Mouse (Mus musculus) bone marrow macrophage, adult 2 months (primary cell): Measurements from ENCODE around the gene Snrpf.

Experiments used
- CTCF ChIP-seq: IDR thresholded peaks from 2 replicates; pipeline ENCODE4 v1.5.1; 2012; ENCODE audit warnings: low read depth, mild to moderate bottlenecking, low read length, moderate library complexity
- POLR2A ChIP-seq: IDR thresholded peaks from 2 replicates; pipeline ENCODE4 v1.6.1; 2012; ENCODE audit warnings: mild to moderate bottlenecking, low read depth, low read length, borderline replicate concordance

DNA sequence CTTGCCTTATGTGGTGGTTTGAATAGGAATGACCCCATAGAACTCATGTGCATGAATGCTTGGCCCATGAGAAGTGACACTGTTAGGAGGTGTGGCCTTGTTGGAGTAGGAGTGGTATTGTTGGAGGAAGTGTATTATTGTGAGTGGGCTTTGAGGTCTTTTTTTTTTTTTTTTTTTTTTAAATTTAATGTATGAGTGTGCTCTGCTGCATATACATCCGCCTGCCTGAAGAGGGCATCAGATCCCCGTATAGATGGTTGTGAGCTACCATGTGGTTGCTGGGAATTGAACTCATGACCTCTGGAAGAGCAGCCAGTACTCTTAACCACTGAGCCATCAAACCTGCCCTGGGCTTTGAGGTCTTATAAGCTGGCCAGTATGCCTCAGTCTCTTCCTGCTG, 17.3 kb downstream of the Snrpf start:
- TF ChIP-seq CTCF (no peak), POLR2A (no peak)
